Mouse (Mus musculus): Measurements from ENCODE around the gene Cdcp2. TPM values are rescaled to one million over a fixed set of nuclear protein-coding genes. Genes with fewer than 3 reads are reported as not detected.

Gene Cdcp2
- polyA plus RNA-seq, 1 experiment from 2014 or later, result not detected

DNA sequence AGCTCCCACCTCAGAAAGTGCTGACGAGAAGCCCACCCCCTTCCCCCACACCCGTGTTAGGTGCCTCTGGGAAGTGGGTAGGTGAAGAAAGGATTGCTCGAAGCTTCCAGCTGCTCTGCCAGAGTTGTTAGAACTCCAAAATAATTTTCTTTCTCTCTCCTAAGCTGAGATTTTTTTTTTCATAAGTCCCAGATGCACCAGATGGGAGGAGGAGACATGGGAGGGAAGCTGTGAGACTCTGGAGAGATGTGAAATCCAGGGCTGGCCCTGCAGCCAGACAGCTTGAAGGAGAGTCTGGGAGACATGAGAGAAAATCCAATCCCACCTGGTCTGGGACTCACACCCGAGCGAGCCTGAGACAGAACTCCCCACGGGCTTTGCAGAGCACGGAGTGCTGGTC lies 27.7 kb downstream of the Cdcp2 start:
- no peaks in the 10 kb centered on the region for H3K27me3 ChIP-seq (replicated peaks; ENCODE audit: control insufficient read depth, insufficient read depth, low read length)
- H3K36me3 ChIP-seq (ENCODE audit: control insufficient read depth, insufficient read depth, low read length), result no peaks in the 10 kb centered on the region
- H3K27ac ChIP-seq (ENCODE audit: low read length), result no peak overlapping the region
- H3K4me1 ChIP-seq (ENCODE audit: control insufficient read depth, insufficient read depth, low read length), result peaks cover 22% of the 10 kb centered on the region
- no peak overlapping the region for H3K4me3 ChIP-seq (ENCODE audit: low read length)
- 56% methylated on average over 7 of the region's 7 CpGs for WGBS
- H3K9ac ChIP-seq (ENCODE audit: low read depth, low read length), result no peak overlapping the region
- no peaks in the 10 kb centered on the region for H3K9me3 ChIP-seq (ENCODE audit: control insufficient read depth, low read length)
- no peak overlapping the region for H3K4me2 ChIP-seq (ENCODE audit: low read depth, low read length)
- ATAC-seq, result no peak

GRCm38 (mm10) chr4:107125101-107125500 lies 28.4 kb downstream of the Cdcp2 start:
- H3K4me3 ChIP-seq (ENCODE audit: low read length), result no peak overlapping the region
- H3K9me3 ChIP-seq (ENCODE audit: control insufficient read depth, low read length), result no peaks in the 10 kb centered on the region
- peaks cover 22% of the 10 kb centered on the region for H3K4me1 ChIP-seq (ENCODE audit: control insufficient read depth, insufficient read depth, low read length)
- ATAC-seq, result no peak
- no peak overlapping the region for H3K27ac ChIP-seq (ENCODE audit: low read length)
- WGBS, result 65% methylated on average over 5 of the region's 5 CpGs
- H3K36me3 ChIP-seq (ENCODE audit: control insufficient read depth, insufficient read depth, low read length), result no peaks in the 10 kb centered on the region
- no peaks in the 10 kb centered on the region for H3K27me3 ChIP-seq (replicated peaks; ENCODE audit: control insufficient read depth, insufficient read depth, low read length)
- H3K4me2 ChIP-seq (ENCODE audit: low read depth, low read length), result no peak overlapping the region
- no peak overlapping the region for H3K9ac ChIP-seq (ENCODE audit: low read depth, low read length)

DNA sequence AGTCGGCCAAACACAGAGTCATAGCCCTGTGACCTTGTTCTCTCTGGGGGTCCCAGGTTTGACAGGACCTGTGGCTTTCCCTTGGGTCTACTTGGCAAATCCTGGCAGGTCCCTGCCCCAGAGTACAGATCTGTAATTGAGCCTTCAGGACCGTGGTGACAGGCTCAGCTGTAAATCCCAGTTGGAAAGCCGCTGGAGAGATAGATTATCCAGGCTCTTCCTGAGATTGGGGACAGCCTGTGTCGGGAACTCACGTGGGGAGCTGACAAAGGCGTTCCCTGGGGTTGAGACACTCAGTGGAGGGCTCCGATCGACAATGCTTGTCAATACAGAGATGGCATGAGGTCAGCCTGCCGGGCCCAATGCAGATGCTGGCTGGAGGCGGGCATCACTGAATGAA lies 29.7 kb downstream of the Cdcp2 start:
- H3K9me3 ChIP-seq (ENCODE audit: control insufficient read depth, low read length), result no peaks in the 10 kb centered on the region
- no peaks in the 10 kb centered on the region for H3K36me3 ChIP-seq (ENCODE audit: control insufficient read depth, insufficient read depth, low read length)
- no peak overlapping the region for H3K4me3 ChIP-seq (ENCODE audit: low read length)
- no peaks in the 10 kb centered on the region for H3K27me3 ChIP-seq (replicated peaks; ENCODE audit: control insufficient read depth, insufficient read depth, low read length)
- peaks cover 18% of the 10 kb centered on the region for H3K4me1 ChIP-seq (ENCODE audit: control insufficient read depth, insufficient read depth, low read length)
- no peak for ATAC-seq
- no peak overlapping the region for H3K4me2 ChIP-seq (ENCODE audit: low read depth, low read length)
- 0 out of 2 replicates have a peak overlapping the region, but pooled peaks have one; percentile 6 for H3K9ac ChIP-seq (ENCODE audit: low read depth, low read length)
- no peak overlapping the region for H3K27ac ChIP-seq (ENCODE audit: low read length)
- WGBS, result 62% methylated on average over 10 of the region's 10 CpGs

- Histone ChIP-seq H3K9me3 (ENCODE audit: control insufficient read depth, low read length) (no peaks in the 10 kb centered on the region), H3K36me3 (ENCODE audit: control insufficient read depth, insufficient read depth, low read length) (no peaks in the 10 kb centered on the region), H3K4me3 (ENCODE audit: low read length) (no peak overlapping the region), H3K4me1 (ENCODE audit: control insufficient read depth, insufficient read depth, low read length) (peaks cover 18% of the 10 kb centered on the region), H3K27ac (ENCODE audit: low read length) (peak overlapping the region; percentile 59), H3K9ac (ENCODE audit: low read depth, low read length) (0 out of 2 replicates have a peak overlapping the region, but pooled peaks have one; percentile 33), H3K4me2 (ENCODE audit: low read depth, low read length) (no peak overlapping the region), H3K27me3 (replicated peaks; ENCODE audit: control insufficient read depth, insufficient read depth, low read length) (no peaks in the 10 kb centered on the region)
- no peak for ATAC-seq
- WGBS, result 52% methylated on average over 13 of the region's 13 CpGs
These were observed 30.3 kb downstream of the Cdcp2 start for GRCm38 (mm10) chr4:107126891-107127524.

GRCm38 (mm10) chr4:107127901-107128669 lies 31.4 kb downstream of the Cdcp2 start:
- 41% methylated on average over 13 of the region's 13 CpGs for WGBS
- Histone ChIP-seq H3K9ac (ENCODE audit: low read depth, low read length) (peak overlapping the region; percentile 41), H3K4me2 (ENCODE audit: low read depth, low read length) (peak overlapping the region; percentile 13; the same call in 1 of the 2 replicates), H3K36me3 (ENCODE audit: control insufficient read depth, insufficient read depth, low read length) (no peaks in the 10 kb centered on the region), H3K9me3 (ENCODE audit: control insufficient read depth, low read length) (no peaks in the 10 kb centered on the region), H3K27me3 (replicated peaks; ENCODE audit: control insufficient read depth, insufficient read depth, low read length) (no peaks in the 10 kb centered on the region), H3K4me1 (ENCODE audit: control insufficient read depth, insufficient read depth, low read length) (peaks cover 18% of the 10 kb centered on the region), H3K27ac (ENCODE audit: low read length) (peak overlapping the region; percentile 33), H3K4me3 (ENCODE audit: low read length) (no peak overlapping the region)
- peak; percentile 42 for ATAC-seq

DNA sequence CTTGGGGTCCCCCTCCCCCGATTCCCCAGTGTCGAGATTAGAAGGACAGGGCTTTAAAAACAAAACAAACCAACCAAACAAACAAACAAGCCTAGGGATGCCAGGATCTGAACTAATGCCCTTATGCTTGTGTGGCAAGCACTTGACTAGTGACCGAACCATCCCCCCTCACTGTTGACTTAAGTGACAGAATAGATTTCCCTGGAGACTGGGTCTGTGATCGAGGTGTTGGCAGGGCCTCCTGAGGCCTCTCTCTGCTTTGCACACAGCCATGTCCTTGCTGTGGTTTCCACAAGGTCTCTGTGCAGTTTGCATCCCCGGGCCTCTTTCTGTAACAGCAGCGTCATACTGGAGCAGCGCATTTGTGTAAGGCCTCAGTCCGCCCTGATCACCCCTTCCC lies 32.7 kb downstream of the Cdcp2 start:
- Histone ChIP-seq H3K27ac (ENCODE audit: low read length) (no peak overlapping the region), H3K9ac (ENCODE audit: low read depth, low read length) (no peak overlapping the region), H3K36me3 (ENCODE audit: control insufficient read depth, insufficient read depth, low read length) (no peaks in the 10 kb centered on the region), H3K4me3 (ENCODE audit: low read length) (no peak overlapping the region), H3K27me3 (replicated peaks; ENCODE audit: control insufficient read depth, insufficient read depth, low read length) (no peaks in the 10 kb centered on the region), H3K9me3 (ENCODE audit: control insufficient read depth, low read length) (no peaks in the 10 kb centered on the region), H3K4me2 (ENCODE audit: low read depth, low read length) (no peak overlapping the region), H3K4me1 (ENCODE audit: control insufficient read depth, insufficient read depth, low read length) (peaks cover 15% of the 10 kb centered on the region)
- 80% methylated on average over 8 of the region's 8 CpGs for WGBS
- no peak for ATAC-seq

- no peak for ATAC-seq
- H3K9me3 ChIP-seq (ENCODE audit: control insufficient read depth, low read length), result no peaks in the 10 kb centered on the region
- no peak overlapping the region for H3K9ac ChIP-seq (ENCODE audit: low read depth, low read length)
- no peak overlapping the region for H3K4me3 ChIP-seq (ENCODE audit: low read length)
- no peak overlapping the region for H3K4me2 ChIP-seq (ENCODE audit: low read depth, low read length)
- no peaks in the 10 kb centered on the region for H3K27me3 ChIP-seq (replicated peaks; ENCODE audit: control insufficient read depth, insufficient read depth, low read length)
- H3K4me1 ChIP-seq (ENCODE audit: control insufficient read depth, insufficient read depth, low read length), result peaks cover 15% of the 10 kb centered on the region
- WGBS, result 28% methylated on average over 9 of the region's 9 CpGs
- no peaks in the 10 kb centered on the region for H3K36me3 ChIP-seq (ENCODE audit: control insufficient read depth, insufficient read depth, low read length)
- H3K27ac ChIP-seq (ENCODE audit: low read length), result no peak overlapping the region
These were observed 33.8 kb downstream of the Cdcp2 start for GRCm38 (mm10) chr4:107130534-107130933.

GRCm38 (mm10) chr4:107134891-107135290 lies 38.2 kb downstream of the Cdcp2 start:
- WGBS, result 82% methylated on average over 3 of the region's 3 CpGs

DNA sequence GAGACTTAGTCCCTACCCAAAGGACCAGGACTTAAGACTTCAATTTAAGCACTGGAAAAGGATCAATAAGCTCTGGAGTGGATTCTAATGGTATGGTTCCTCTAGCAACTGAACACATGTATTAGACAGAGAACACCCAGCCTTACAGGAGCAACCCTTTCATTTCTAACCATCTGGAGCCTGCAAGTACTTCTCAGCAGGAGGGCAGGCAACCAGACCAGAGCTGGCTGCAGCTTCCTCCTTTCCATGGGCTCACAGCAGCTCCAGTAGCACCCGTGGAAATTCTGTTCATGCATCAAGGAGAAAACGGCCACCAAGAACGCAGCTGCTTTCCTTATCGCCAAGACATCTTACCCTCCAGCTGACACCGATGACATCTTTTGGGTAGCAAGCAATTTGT lies 39.0 kb downstream of the Cdcp2 start:
- H3K4me2 ChIP-seq (ENCODE audit: low read depth, low read length), result no peak overlapping the region
- no peaks in the 10 kb centered on the region for H3K27me3 ChIP-seq (replicated peaks; ENCODE audit: control insufficient read depth, insufficient read depth, low read length)
- H3K9me3 ChIP-seq (ENCODE audit: control insufficient read depth, low read length), result no peaks in the 10 kb centered on the region
- H3K4me1 ChIP-seq (ENCODE audit: control insufficient read depth, insufficient read depth, low read length), result peaks cover 9% of the 10 kb centered on the region
- no peaks in the 10 kb centered on the region for H3K36me3 ChIP-seq (ENCODE audit: control insufficient read depth, insufficient read depth, low read length)
- H3K4me3 ChIP-seq (ENCODE audit: low read length), result no peak overlapping the region
- 73% methylated on average over 5 of the region's 5 CpGs for WGBS
- no peak overlapping the region for H3K9ac ChIP-seq (ENCODE audit: low read depth, low read length)
- no peak for ATAC-seq
- no peak overlapping the region for H3K27ac ChIP-seq (ENCODE audit: low read length)

More at GRCm38 (mm10) chr4:107134891-107135290, 38.2 kb downstream of the Cdcp2 start:
- no peak overlapping the region for H3K9ac ChIP-seq (ENCODE audit: low read depth, low read length)
- H3K27ac ChIP-seq (ENCODE audit: low read length), result no peak overlapping the region
- no peak overlapping the region for H3K4me3 ChIP-seq (ENCODE audit: low read length)
- no peak overlapping the region for H3K4me2 ChIP-seq (ENCODE audit: low read depth, low read length)
- no peaks in the 10 kb centered on the region for H3K9me3 ChIP-seq (ENCODE audit: control insufficient read depth, low read length)
- peaks cover 3% of the 10 kb centered on the region; the same call in 1 of the 2 replicates for H3K4me1 ChIP-seq (ENCODE audit: control insufficient read depth, insufficient read depth, low read length)
- no peak for ATAC-seq
- no peaks in the 10 kb centered on the region for H3K27me3 ChIP-seq (replicated peaks; ENCODE audit: control insufficient read depth, insufficient read depth, low read length)
- no peaks in the 10 kb centered on the region for H3K36me3 ChIP-seq (ENCODE audit: control insufficient read depth, insufficient read depth, low read length)
